Mouse (Mus musculus): Measurements from ENCODE around the gene Ttc16. TPM values are rescaled to one million over a fixed set of nuclear protein-coding genes. Genes with fewer than 3 reads are reported as not detected.

The Ttc16 gene
- 2.7 and 4.2 TPM in 2 replicates for polyA plus RNA-seq (2012; rRNA removed)

- peak; percentile 69 for DNase-seq (ENCODE audit: low read depth)
These were observed at the start of gene Ttc16, which contains the start of gene Ptrh1 for GRCm38 (mm10) chr2:32775359-32776074. Gene Ttc16, minus strand, starts transcription at chr2:32775633. Gene Ptrh1, plus strand, starts transcription at chr2:32775786.

DNA sequence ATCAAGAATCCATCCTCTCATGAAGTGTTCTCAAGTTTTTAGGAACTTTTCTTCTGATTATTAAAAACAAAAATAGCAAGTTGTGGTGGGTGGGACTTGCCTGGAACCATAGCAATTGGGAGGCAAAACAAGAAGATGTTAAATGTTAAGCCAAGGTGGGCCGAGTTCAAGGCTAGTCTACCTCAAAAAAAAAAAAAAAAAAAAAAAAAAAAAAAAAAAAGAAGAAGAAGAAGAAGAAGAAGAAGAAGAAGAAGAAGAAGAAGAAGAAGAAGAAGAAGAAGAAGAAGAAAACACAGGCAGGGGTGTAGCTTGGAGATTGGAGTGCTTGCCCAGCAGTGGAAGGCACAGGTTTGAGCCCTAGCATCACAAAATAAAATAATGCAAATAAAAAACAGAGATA, 49.3 kb upstream of the Ttc16 start:
- no peak for DNase-seq (ENCODE audit: low read depth)

DNA sequence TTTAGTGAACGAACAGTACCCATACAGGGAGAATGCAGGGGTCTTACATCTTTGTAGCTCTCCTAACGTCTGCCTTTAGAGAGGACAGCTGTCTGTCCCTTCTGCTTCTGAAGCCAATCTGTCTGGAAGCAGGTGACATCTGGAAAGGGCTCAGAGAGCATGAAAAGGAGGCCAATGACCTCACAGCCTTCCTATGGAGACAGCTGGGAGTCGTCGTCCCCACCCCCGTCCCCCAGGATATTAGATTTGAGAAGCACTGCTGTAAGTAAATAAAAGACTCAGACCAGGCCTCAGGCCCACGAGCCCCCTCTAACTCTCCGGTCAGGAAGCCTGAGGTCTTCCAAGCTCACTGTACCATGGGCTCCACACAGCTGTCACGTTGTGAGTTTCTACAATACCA, 48.7 kb upstream of the Ttc16 start:
- DNase-seq (ENCODE audit: low read depth): no peak

GRCm38 (mm10) chr2:32823579-32824154, 48.2 kb upstream of the Ttc16 start:
- no peak for DNase-seq (ENCODE audit: low read depth)

DNA sequence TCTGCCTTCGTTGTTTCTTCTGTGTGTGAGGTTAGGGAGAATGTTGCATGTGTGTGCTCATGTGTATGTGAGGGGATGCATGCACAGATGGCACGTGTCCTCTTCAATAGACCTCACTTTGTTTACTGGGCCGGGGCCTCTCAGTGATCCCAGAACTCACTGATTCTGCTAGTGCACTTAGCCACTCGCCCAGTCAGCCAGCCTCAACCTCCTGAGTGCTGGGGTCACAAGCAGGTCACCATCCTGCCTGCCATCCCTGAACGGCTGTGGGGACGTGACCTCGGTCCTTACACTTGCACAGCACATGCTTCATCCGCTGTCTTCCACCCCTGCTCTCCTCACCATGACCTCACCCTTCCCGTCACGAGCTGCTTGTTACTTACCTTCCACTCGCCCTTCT, 47.7 kb upstream of the Ttc16 start:
- no peak for DNase-seq (ENCODE audit: low read depth)

DNA sequence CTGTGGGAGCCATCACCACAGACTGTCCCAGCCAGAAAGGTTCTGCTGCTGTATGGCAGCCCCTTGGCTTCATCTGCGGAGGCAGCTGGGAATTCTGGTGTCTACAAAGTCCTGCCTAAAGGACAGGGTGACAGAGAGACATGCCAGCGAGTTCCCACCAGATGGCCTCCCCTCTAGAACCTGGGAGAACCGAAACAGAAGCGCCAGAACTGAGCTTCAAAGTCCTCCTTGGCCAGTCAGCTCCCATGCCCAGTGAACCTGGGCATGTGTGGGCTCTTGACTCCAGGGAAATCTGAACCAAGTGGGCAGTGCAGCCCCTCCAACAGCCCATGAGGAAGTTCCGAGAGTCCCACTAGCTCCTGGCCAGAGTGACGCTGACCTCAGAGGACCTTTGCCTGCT, 47.2 kb upstream of the Ttc16 start:
- DNase-seq (ENCODE audit: low read depth): no peak

DNA sequence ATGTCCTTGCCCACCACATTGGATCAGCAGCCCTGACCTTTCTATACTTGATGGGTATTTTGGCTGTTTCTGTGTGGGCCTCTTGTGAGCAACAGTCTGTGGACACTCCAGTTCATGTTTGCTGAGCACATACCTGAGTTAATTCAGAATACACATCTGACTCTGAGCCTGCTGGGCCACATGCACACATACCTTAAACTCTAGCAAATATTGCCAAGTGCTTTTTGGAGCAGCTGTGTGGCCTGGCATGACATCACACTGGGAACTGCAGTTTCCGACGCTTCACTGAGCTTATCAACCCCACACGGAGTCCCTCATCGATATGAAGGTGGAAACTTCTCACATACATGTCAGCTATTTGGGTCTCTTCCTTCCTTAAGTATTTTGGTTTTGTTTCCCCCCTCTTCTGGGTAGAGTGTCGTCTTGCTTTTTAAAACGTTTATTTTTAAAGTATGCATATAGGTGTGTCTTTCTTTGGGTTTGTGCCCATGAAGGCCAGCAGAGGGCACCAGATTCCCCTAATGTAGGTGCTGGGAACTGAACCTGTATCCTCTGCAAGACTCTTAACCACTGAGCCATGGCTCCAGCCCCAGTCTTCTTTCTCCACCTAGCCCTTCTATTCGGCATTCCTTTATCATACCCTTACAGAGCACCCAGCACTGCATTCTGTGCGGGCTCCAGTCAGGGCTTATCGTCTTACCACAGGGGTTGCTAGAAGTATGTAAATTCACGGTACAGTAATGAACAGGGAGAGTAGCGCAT, 45.8 kb upstream of the Ttc16 start:
- DNase-seq (ENCODE audit: low read depth): no peak

- DNase-seq (ENCODE audit: low read depth): no peak
These were observed 42.8 kb upstream of the Ttc16 start for GRCm38 (mm10) chr2:32818208-32818607.

DNA sequence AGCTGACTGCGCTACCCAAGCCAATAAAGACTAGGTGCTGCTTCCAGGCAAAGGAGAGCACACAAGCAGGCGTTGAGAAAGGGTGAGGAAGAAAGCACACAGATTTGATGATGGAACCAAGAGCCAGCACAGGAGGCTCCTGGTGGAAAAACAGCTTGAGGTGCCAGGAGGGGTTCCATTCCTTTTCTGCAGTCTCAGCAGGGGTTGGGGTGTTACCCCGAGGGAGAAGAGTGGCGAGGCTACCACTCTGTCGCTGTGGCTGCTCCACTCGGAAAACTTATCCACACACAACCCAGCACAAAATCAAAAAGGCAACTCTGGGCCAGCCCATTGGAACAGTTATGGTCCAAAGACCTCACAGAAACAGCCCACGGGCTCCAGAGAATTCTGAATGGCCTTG, 42.2 kb upstream of the Ttc16 start:
- no peak for DNase-seq (ENCODE audit: low read depth)

GRCm38 (mm10) chr2:32816946-32817581, 41.6 kb upstream of the Ttc16 start:
- DNase-seq (ENCODE audit: low read depth): no peak

DNA sequence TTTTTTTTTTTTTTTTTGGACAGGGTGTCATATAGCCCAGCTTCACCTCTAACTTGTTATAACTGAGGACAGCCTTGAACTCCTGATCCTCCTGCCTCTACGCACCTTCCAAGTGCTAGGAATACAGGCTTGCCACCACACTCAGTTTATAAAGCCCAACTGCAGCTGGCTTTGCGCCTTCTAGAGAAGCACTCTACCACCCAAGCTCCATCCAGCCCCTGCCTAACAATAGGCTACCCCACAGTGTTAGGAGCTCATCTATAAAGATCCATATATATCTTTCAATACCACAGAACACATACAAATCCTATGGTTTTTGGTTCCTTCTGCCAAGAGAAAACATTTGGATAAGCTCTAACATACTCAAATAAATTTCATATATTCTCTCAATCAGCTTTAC, 41.1 kb upstream of the Ttc16 start:
- no peak for DNase-seq (ENCODE audit: low read depth)

- DNase-seq (ENCODE audit: low read depth): no peak
These were observed 36.5 kb upstream of the Ttc16 start for GRCm38 (mm10) chr2:32811959-32812358.

DNA sequence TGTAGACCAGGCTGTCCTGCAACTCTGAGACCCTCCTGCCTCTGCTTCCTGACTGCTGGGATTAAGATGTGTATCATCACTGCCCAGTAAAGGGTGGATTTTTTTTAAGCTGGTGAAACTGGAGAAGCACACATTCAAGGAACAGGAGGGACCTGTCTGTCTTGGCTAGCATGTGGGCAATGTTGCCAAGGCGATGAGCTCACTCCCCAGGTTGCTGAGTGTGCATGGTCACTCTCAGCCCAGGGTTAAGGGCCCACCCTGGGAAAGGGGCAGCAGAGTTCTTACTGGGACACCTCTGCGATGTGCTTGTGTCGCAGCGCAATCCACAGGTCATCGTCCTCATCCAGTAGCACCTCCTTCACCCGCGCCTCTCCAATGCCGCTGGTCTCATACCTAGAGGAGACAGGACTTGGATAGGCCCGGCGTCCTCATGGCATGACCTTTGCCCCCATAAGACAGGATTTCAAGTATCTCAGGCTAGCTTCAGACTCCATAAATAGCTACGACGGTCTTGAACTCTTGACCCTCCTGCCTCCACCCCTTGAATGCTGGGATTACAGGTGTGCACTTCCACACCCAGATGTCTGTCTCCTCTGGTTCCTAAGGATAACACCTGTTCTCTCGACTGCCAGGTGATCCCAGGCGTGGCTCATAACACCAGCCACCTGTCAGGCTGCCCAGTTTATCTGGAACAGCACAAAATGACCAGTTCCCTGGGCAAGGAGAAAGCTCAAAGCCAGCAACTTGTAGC, 33.6 kb upstream of the Ttc16 start:
- DNase-seq (ENCODE audit: low read depth): no peak

DNA sequence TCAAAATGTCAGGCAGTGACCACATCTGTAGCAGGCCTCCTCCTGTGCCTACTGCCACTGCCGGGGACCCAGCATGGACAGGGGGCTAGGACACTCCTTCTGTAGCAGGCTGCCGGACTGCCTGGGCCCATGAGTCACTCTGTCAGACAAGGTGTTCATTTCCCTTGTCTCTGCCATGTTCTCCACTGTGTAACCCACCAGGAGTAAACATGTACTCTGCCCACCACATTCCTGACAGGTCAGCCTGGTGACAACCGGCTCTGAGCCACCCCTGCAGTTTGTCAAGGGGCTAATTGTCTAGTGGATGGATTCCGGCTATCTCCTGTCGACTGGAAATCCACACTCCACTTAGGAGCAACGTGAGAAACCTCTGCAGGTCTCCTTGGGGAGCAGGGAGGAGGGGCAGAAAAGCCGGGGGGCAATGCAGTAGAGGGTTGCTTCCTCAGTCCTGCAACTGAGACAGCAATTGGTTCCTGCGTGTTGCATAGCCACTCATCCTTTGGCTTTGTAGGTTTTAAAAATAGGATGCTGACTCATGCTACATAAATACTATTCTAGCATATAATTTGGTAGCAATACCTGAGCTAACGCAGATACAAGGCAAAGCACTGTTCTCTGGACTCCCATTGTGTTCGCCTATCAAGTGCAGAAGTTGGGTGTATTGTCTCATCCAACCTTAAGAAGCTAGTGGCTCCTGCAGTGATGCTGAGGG, 23.0 kb upstream of the Ttc16 start:
- no peak for DNase-seq (ENCODE audit: low read depth)

GRCm38 (mm10) chr2:32795748-32796418, 20.4 kb upstream of the Ttc16 start:
- no peak for DNase-seq (ENCODE audit: low read depth)

- no peak for DNase-seq (ENCODE audit: low read depth)
These were observed 15.9 kb upstream of the Ttc16 start for GRCm38 (mm10) chr2:32791297-32791696.

DNA sequence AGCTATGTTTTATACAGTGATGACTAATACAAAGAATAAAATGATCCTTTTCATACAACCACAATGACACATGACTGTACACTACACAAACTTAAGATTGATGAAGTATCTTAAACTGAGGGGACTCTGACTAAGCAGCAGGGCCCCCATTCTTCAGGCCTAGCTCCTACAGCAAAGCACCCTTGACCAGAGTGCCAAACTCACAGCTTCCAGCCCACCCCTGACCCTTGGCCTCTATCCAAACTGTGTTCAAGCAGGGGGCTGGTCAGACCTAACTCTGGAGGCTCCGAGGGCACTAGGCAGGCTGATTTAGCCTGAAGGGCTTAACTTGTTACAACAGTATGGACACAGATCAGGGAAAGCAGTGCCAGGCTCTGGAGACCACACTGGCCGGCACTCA, 13.1 kb upstream of the Ttc16 start:
- DNase-seq (ENCODE audit: low read depth): no peak

GRCm38 (mm10) chr2:32787176-32787575, 11.7 kb upstream of the Ttc16 start:
- no peak for DNase-seq (ENCODE audit: low read depth)

DNA sequence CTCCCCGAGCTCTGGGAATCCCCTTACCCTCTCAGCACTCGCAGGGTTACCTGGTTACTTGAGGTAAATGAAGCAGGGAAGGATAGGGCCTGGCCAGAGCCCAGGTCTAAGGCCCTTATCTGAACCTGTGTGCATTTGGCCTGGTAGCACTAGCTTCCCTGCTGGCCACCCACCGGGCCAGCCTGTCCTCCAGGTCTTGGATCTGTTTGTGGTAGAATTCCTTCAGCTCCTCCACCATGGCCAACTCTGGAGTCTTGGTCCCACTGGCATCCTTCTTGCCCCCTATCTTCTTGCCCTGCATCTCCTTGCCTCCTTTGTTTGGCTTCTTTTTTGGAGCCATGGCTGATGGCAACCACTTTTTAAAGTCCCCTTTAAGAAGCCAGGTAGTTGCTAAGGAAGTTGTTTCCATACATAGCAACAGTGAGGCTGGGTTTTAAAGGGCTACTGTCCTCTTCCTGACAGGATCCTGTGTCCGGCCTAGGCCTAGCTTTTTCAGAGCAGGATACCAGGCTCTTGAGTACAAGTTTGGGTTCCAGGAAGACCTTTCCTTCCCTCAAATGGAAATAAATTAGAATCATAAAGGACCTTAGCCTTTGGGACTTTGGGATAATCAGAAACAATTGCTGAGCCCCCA, 8.7 kb upstream of the Ttc16 start, which contains the start of gene Cfap157:
Gene Cfap157, minus strand, starts transcription at position 381 of the 634 bp plus-strand sequence.
- no peak for DNase-seq (ENCODE audit: low read depth)

DNA sequence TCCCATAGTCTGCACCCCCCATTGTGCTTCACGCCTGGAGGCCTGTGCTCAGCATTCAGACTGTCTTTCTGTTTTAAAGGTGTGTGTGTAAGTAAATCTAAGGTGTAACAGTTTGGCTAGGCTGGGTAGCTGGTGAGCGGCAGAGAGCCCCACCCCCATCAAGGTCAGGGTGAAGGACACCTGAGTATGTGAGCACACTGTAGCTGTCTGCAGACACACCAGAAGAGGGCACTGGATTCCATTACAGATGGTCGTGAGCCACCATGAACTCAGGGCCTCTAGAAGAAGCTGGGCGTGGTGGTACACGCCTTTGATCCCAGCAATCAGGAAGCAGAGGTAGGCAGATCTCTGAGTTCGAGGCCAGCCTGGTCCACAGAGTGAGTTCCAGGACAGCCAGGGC, 6.3 kb upstream of the Ttc16 start:
- DNase-seq (ENCODE audit: low read depth): no peak
